Mouse (Mus musculus) kidney, postnatal 14 days (tissue): ENCODE measurements around the gene Ccdc162.

Experiments
- DNase-seq: peaks from one replicate; pipeline ENCODE4 v3.0.0; 2022; ENCODE audit warnings: mixed read lengths

Gene Ccdc162

GRCm38 (mm10) chr10:41573190-41573589 lies 143.2 kb downstream of the Ccdc162 start:
- DNase-seq = no peak

- no peak for DNase-seq
These were observed 144.2 kb downstream of the Ccdc162 start for GRCm38 (mm10) chr10:41572274-41572673.

- no peak for DNase-seq
These were observed 145.4 kb downstream of the Ccdc162 start for GRCm38 (mm10) chr10:41571065-41571464.

- peak; percentile 62 for DNase-seq
These were observed 148.1 kb downstream of the Ccdc162 start for GRCm38 (mm10) chr10:41568306-41568705.

- DNase-seq = no peak
These were observed 151.3 kb downstream of the Ccdc162 start for GRCm38 (mm10) chr10:41565141-41565540.

- DNase-seq = no peak
These were observed 154.6 kb downstream of the Ccdc162 start for GRCm38 (mm10) chr10:41561701-41562395.

GRCm38 (mm10) chr10:41558401-41558800 lies 158.0 kb downstream of the Ccdc162 start:
- no peak for DNase-seq

GRCm38 (mm10) chr10:41555081-41555480 lies 161.4 kb downstream of the Ccdc162 start:
- no peak for DNase-seq

GRCm38 (mm10) chr10:41553711-41554110 lies 162.7 kb downstream of the Ccdc162 start:
- DNase-seq = no peak

GRCm38 (mm10) chr10:41552847-41553589 lies 163.4 kb downstream of the Ccdc162 start:
- DNase-seq = peak; percentile 80

GRCm38 (mm10) chr10:41552319-41552718 lies 164.1 kb downstream of the Ccdc162 start:
- no peak for DNase-seq

GRCm38 (mm10) chr10:41550711-41551110 lies 165.7 kb downstream of the Ccdc162 start:
- DNase-seq = no peak

GRCm38 (mm10) chr10:41546396-41547165 lies 169.9 kb downstream of the Ccdc162 start:
- DNase-seq = peak; percentile 78

- no peak for DNase-seq
These were observed 171.1 kb downstream of the Ccdc162 start for GRCm38 (mm10) chr10:41545224-41545755.

- no peak for DNase-seq
These were observed 171.8 kb downstream of the Ccdc162 start for GRCm38 (mm10) chr10:41544481-41545190.

GRCm38 (mm10) chr10:41543844-41544243 lies 172.6 kb downstream of the Ccdc162 start:
- no peak for DNase-seq

GRCm38 (mm10) chr10:41543439-41543838 lies 173.0 kb downstream of the Ccdc162 start:
- no peak for DNase-seq

GRCm38 (mm10) chr10:41542057-41542456 lies 174.4 kb downstream of the Ccdc162 start:
- no peak for DNase-seq

- DNase-seq = no peak
These were observed 177.4 kb downstream of the Ccdc162 start for GRCm38 (mm10) chr10:41538986-41539385.

- DNase-seq = no peak
These were observed 178.5 kb downstream of the Ccdc162 start for GRCm38 (mm10) chr10:41537983-41538330.

- no peak for DNase-seq
These were observed 179.0 kb downstream of the Ccdc162 start for GRCm38 (mm10) chr10:41537226-41537982.

GRCm38 (mm10) chr10:41536714-41537113 lies 179.7 kb downstream of the Ccdc162 start:
- no peak for DNase-seq
